Mouse (Mus musculus): Measurements from ENCODE around the gene Dpf3.

The Dpf3 gene

GRCm38 (mm10) chr12:83496736-83497135 lies 9.2 kb upstream of the Dpf3 start:
- no peak for DNase-seq (ENCODE audit: inconsistent age in 2 of 2, low spot score in 1 of 2)

- no peak for DNase-seq (ENCODE audit: inconsistent age in 2 of 2, low spot score in 1 of 2)
These were observed 8.8 kb upstream of the Dpf3 start for GRCm38 (mm10) chr12:83496336-83496735.

- DNase-seq (ENCODE audit: inconsistent age in 2 of 2, low spot score in 1 of 2): no peak
These were observed 8.4 kb upstream of the Dpf3 start for GRCm38 (mm10) chr12:83495961-83496282.

- peak in 1 of 2 experiments; percentile 54 for DNase-seq (ENCODE audit: inconsistent age in 2 of 2, low spot score in 1 of 2)
These were observed 7.9 kb upstream of the Dpf3 start for GRCm38 (mm10) chr12:83495248-83495960.

- peak; percentile 68 to 79 for DNase-seq (ENCODE audit: inconsistent age in 2 of 2, low spot score in 1 of 2)
These were observed 6.7 kb upstream of the Dpf3 start for GRCm38 (mm10) chr12:83494196-83494595.

- no peak for DNase-seq (ENCODE audit: inconsistent age in 2 of 2, low spot score in 1 of 2)
These were observed 5.3 kb upstream of the Dpf3 start for GRCm38 (mm10) chr12:83492808-83493207.

GRCm38 (mm10) chr12:83491609-83492008 lies 4.1 kb upstream of the Dpf3 start:
- no peak for DNase-seq (ENCODE audit: inconsistent age in 2 of 2, low spot score in 1 of 2)

- no peak for DNase-seq (ENCODE audit: inconsistent age in 2 of 2, low spot score in 1 of 2)
These were observed 2.2 kb upstream of the Dpf3 start for GRCm38 (mm10) chr12:83489748-83490147.

GRCm38 (mm10) chr12:83488211-83488941 lies 860 bp upstream of the Dpf3 start:
- peak; percentile 58 to 86 for DNase-seq (ENCODE audit: inconsistent age in 2 of 2, low spot score in 1 of 2)

- DNase-seq (ENCODE audit: inconsistent age in 2 of 2, low spot score in 1 of 2): peak; percentile 68 to 89
These were observed 650 bp downstream of the Dpf3 start for GRCm38 (mm10) chr12:83486671-83487461.

GRCm38 (mm10) chr12:83485911-83486670 lies 1.4 kb downstream of the Dpf3 start:
- peak; percentile 45 to 79 for DNase-seq (ENCODE audit: inconsistent age in 2 of 2, low spot score in 1 of 2)

GRCm38 (mm10) chr12:83484855-83485745 lies 2.4 kb downstream of the Dpf3 start:
- peak in 1 of 2 experiments; percentile 41 for DNase-seq (ENCODE audit: inconsistent age in 2 of 2, low spot score in 1 of 2)

- no peak for DNase-seq (ENCODE audit: inconsistent age in 2 of 2, low spot score in 1 of 2)
These were observed 3.9 kb downstream of the Dpf3 start for GRCm38 (mm10) chr12:83483653-83484052.

- no peak for DNase-seq (ENCODE audit: inconsistent age in 2 of 2, low spot score in 1 of 2)
These were observed 6.1 kb downstream of the Dpf3 start for GRCm38 (mm10) chr12:83481439-83481838.

GRCm38 (mm10) chr12:83479818-83480401 lies 7.6 kb downstream of the Dpf3 start:
- no peak for DNase-seq (ENCODE audit: inconsistent age in 2 of 2, low spot score in 1 of 2)

- DNase-seq (ENCODE audit: inconsistent age in 2 of 2, low spot score in 1 of 2): no peak
These were observed 8.4 kb downstream of the Dpf3 start for GRCm38 (mm10) chr12:83479140-83479539.

GRCm38 (mm10) chr12:83476277-83476676 lies 11.2 kb downstream of the Dpf3 start:
- DNase-seq (ENCODE audit: inconsistent age in 2 of 2, low spot score in 1 of 2): no peak

- no peak for DNase-seq (ENCODE audit: inconsistent age in 2 of 2, low spot score in 1 of 2)
These were observed 12.1 kb downstream of the Dpf3 start for GRCm38 (mm10) chr12:83475419-83475818.

- DNase-seq (ENCODE audit: inconsistent age in 2 of 2, low spot score in 1 of 2): no peak
These were observed 13.4 kb downstream of the Dpf3 start for GRCm38 (mm10) chr12:83473987-83474600.
